Mouse (Mus musculus) MEL (cell line): ENCODE results near the gene Unc5cl. TPM values are rescaled to one million over a fixed set of nuclear protein-coding genes. Genes with fewer than 3 reads are reported as not detected.

Experiments used
- DNase-seq: peaks from one replicate; pipeline ENCODE4 v3.0.0; 2011; ENCODE audit warnings: low read depth, low spot score
- H3K27ac ChIP-seq: 2 replicates; pipeline ENCODE4 v1.5.1; 2012; ENCODE audit warnings: low read depth, mild to moderate bottlenecking, control low read depth, low read length, moderate library complexity; ENCODE audit not compliant: control insufficient read depth
- H3K27me3 ChIP-seq, 2 experiments: fragments of 150-350 bp in 1 of 2; sonication (generic) in 1 of 2; 2 replicates each; pipeline ENCODE4 v1.6.1; 2012; ENCODE audit warnings: low read length in 2 of 2, mild to moderate bottlenecking in 2 of 2, improper control_type of control experiment in 1 of 2, moderate library complexity in 1 of 2; ENCODE audit not compliant: insufficient read depth in 2 of 2, control insufficient read depth in 1 of 2
- H3K36me3 ChIP-seq, 2 experiments: 2 replicates each; pipeline ENCODE4 v1.6.1; 2012 to 2014; ENCODE audit warnings: low read length in 2 of 2, improper control_type of control experiment in 1 of 2, inconsistent platforms in 1 of 2, mild to moderate bottlenecking in 1 of 2; ENCODE audit not compliant: insufficient read depth in 2 of 2, control insufficient read depth in 1 of 2
- H3K4me1 ChIP-seq, 2 experiments: fragments of 150-350 bp in 1 of 2; sonication (generic) in 1 of 2; 2 replicates each; pipeline ENCODE4 v1.6.1; 2012; ENCODE audit warnings: low read length in 2 of 2, improper control_type of control experiment in 1 of 2, mild to moderate bottlenecking in 1 of 2; ENCODE audit not compliant: insufficient read depth in 2 of 2, control insufficient read depth in 1 of 2
- H3K4me3 ChIP-seq, 2 experiments: fragments of 150-350 bp in 1 of 2; sonication (generic) in 1 of 2; 2 replicates each; pipeline ENCODE4 v1.5.1; 2012; ENCODE audit warnings: low read depth in 2 of 2, low read length in 2 of 2, mild to moderate bottlenecking in 2 of 2, moderate library complexity in 2 of 2, control low read depth in 1 of 2, improper control_type of control experiment in 1 of 2; ENCODE audit not compliant: control insufficient read depth in 1 of 2, insufficient read depth in 1 of 2
- H3K79me2 ChIP-seq: 2 replicates; pipeline ENCODE4 v1.6.1; 2012; ENCODE audit warnings: mild to moderate bottlenecking, low read length, moderate library complexity; ENCODE audit not compliant: control insufficient read depth, poor library complexity, insufficient read depth
- H3K9ac ChIP-seq: 2 replicates; pipeline ENCODE4 v1.6.1; 2012; ENCODE audit warnings: low read depth, mild to moderate bottlenecking, control low read depth, low read length, moderate library complexity; ENCODE audit not compliant: control insufficient read depth, poor library complexity, severe bottlenecking
- H3K9me3 ChIP-seq: fragments of 150-350 bp; sonication (generic); replicated peaks from 2 replicates; pipeline ENCODE4 v1.6.1; 2012; ENCODE audit warnings: mild to moderate bottlenecking, low read length, improper control_type of control experiment, moderate library complexity; ENCODE audit not compliant: insufficient read depth
- CHD1 ChIP-seq: IDR thresholded peaks from 2 replicates; pipeline ENCODE4 v1.6.1; 2012; ENCODE audit warnings: low read depth, mild to moderate bottlenecking, inconsistent platforms, low read length, improper control_type of control experiment
- CHD2 ChIP-seq: IDR thresholded peaks from 2 replicates; pipeline ENCODE4 v1.6.1; 2011; ENCODE audit warnings: low read length, improper control_type of control experiment
- CTCF ChIP-seq, 3 experiments: IDR thresholded peaks in 2 of 3; conservative IDR thresholded peaks in 1 of 3; 2 replicates each; pipeline ENCODE4 v1.5.1; 2011 to 2012; ENCODE audit warnings: low read length in 3 of 3, low read depth in 2 of 3, mild to moderate bottlenecking in 2 of 3, improper control_type of control experiment in 1 of 3, inconsistent platforms in 1 of 3, mixed read lengths in 1 of 3, moderate library complexity in 1 of 3; ENCODE audit not compliant: control insufficient read depth in 1 of 3, insufficient read depth in 1 of 3, poor library complexity in 1 of 3, severe bottlenecking in 1 of 3
- ELF1 ChIP-seq: IDR thresholded peaks from 2 replicates; pipeline ENCODE4 v1.6.1; 2014; ENCODE audit warnings: low read depth, mild to moderate bottlenecking, inconsistent platforms, low read length, improper control_type of control experiment, moderate library complexity
- EP300 ChIP-seq, 2 experiments: IDR thresholded peaks; 2 replicates each; pipeline ENCODE4 v1.6.1; 2011; ENCODE audit warnings: improper control_type of control experiment in 2 of 2, low read length in 2 of 2, low read depth in 1 of 2, mild to moderate bottlenecking in 1 of 2
- GABPA ChIP-seq: IDR thresholded peaks from 2 replicates; pipeline ENCODE4 v1.6.1; 2012; ENCODE audit warnings: low read depth, mild to moderate bottlenecking, inconsistent platforms, low read length, improper control_type of control experiment, moderate library complexity
- GATA1 ChIP-seq: IDR thresholded peaks from 2 replicates; pipeline ENCODE4 v1.6.1; 2011; ENCODE audit warnings: low read depth, low read length, improper control_type of control experiment
- MAZ ChIP-seq: IDR thresholded peaks from 2 replicates; pipeline ENCODE4 v1.6.1; 2012; ENCODE audit warnings: low read depth, mild to moderate bottlenecking, inconsistent platforms, low read length, improper control_type of control experiment
- MYB ChIP-seq: IDR thresholded peaks from 2 replicates; pipeline ENCODE4 v1.6.1; 2011; ENCODE audit warnings: mild to moderate bottlenecking, low read depth, low read length, improper control_type of control experiment
- MYC ChIP-seq: IDR thresholded peaks from 2 replicates; pipeline ENCODE4 v1.6.1; 2011; ENCODE audit warnings: low read depth, mild to moderate bottlenecking, low read length, improper control_type of control experiment, moderate library complexity
- RAD21 ChIP-seq: IDR thresholded peaks from 2 replicates; pipeline ENCODE4 v1.6.1; 2011; ENCODE audit warnings: mild to moderate bottlenecking, low read depth, low read length, improper control_type of control experiment
- SIN3A ChIP-seq: IDR thresholded peaks from 2 replicates; pipeline ENCODE4 v1.6.1; 2012; ENCODE audit warnings: low read length, improper control_type of control experiment, inconsistent platforms
- TAL1 ChIP-seq: IDR thresholded peaks from 2 replicates; pipeline ENCODE4 v1.6.1; 2012; ENCODE audit warnings: mild to moderate bottlenecking, inconsistent platforms, low read length, moderate library complexity, mixed read lengths
- TBP ChIP-seq: IDR thresholded peaks from 2 replicates; pipeline ENCODE4 v1.8.0; 2011; ENCODE audit warnings: low read depth, low read length, improper control_type of control experiment
- TCF12 ChIP-seq: IDR thresholded peaks from 2 replicates; pipeline ENCODE4 v1.6.1; 2014; ENCODE audit warnings: low read depth, mild to moderate bottlenecking, inconsistent platforms, low read length, improper control_type of control experiment, moderate library complexity
- USF1 ChIP-seq: IDR thresholded peaks from 2 replicates; pipeline ENCODE4 v1.6.1; 2014; ENCODE audit warnings: low read depth, mild to moderate bottlenecking, inconsistent platforms, low read length, improper control_type of control experiment, moderate library complexity
- USF2 ChIP-seq, 2 experiments: IDR thresholded peaks; 2 replicates each; pipeline ENCODE4 v1.6.1; 2011 to 2012; ENCODE audit warnings: improper control_type of control experiment in 2 of 2, low read length in 2 of 2, borderline replicate concordance in 1 of 2, inconsistent platforms in 1 of 2, low read depth in 1 of 2, mild to moderate bottlenecking in 1 of 2; ENCODE audit not compliant: insufficient read depth in 1 of 2
- ZKSCAN1 ChIP-seq: IDR thresholded peaks from 2 replicates; pipeline ENCODE4 v1.6.1; 2012; ENCODE audit warnings: low read depth, mild to moderate bottlenecking, inconsistent platforms, low read length, improper control_type of control experiment, moderate library complexity
- ZMIZ1 ChIP-seq: IDR thresholded peaks from 2 replicates; pipeline ENCODE4 v1.6.1; 2012; ENCODE audit warnings: low read depth, mild to moderate bottlenecking, inconsistent platforms, low read length, improper control_type of control experiment, moderate library complexity
- ZNF384 ChIP-seq: IDR thresholded peaks from 2 replicates; pipeline ENCODE4 v1.6.1; 2012; ENCODE audit warnings: low read depth, mild to moderate bottlenecking, inconsistent platforms, low read length, improper control_type of control experiment
- polyA plus RNA-seq, 2 experiments: library from polyadenylated mRNA; stranded (reverse) in 1 of 2; unstranded in 1 of 2; fragments of >175 nt in 1 of 2; fragments of >200 nt in 1 of 2; gene quantifications; 2 replicates each; pipeline versions ENCODE4 v1.2.1 to v1.2.4; 2012; ENCODE audit warnings: low replicate concordance in 2 of 2, low read depth in 1 of 2; ENCODE audit not compliant: insufficient read length in 2 of 2, insufficient read depth in 1 of 2, missing spikeins in 1 of 2
- total RNA-seq: library from RNA; depleted of rRNA; stranded (reverse); fragments of 300-350 nt; gene quantifications from 2 replicates; pipeline ENCODE4 v1.2.3, GENCODE M21; 2012

Gene Unc5cl
- total and polyA plus RNA-seq, 3 experiments, result 4.7 to 7.7 TPM; not detected in 1

DNA sequence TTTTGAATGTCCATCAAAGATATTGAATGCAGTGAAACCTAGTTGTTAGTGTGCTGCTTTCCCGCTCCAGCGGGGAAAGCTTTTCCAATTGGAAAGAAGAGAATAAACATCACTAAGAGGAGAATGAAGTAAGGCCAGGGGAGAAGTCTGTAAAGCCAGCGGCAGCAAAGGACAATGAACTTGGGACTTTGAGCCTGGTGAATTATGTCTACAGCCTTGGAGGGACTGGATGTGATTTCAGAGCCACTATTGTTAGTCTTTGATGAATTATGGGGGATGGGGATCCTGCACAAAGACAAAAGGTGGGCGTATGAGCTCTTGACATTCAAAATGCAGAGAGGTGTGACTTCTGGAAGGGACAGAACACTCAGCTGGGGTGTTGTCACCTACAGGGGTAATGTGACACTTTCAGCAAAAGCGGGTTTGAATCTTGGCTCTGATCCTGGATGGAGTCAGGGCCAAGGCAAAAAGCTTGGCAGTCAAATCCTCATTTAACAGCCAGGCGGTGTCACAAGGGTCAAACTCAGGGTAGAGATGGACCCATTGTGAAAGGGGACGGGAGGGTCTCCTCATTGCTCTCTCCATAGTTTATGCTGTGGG, 46.2 kb downstream of the Unc5cl start:
- DNase-seq, result no peak
- Histone ChIP-seq H3K27me3 (no peaks in the 10 kb centered on the region), H3K36me3 (no peaks in the 10 kb centered on the region), H3K4me3 (no peak overlapping the region), H3K79me2 (no peaks in the 10 kb centered on the region), H3K9me3 (no peaks in the 10 kb centered on the region)
- TF ChIP-seq GABPA, result no peak
- TF ChIP-seq ZMIZ1, result no peak
- no peak for TF ChIP-seq TBP
- no peak for TF ChIP-seq RAD21
- no peak for TF ChIP-seq MAZ
- TF ChIP-seq ELF1, result no peak
- no peak for TF ChIP-seq CHD1
- no peak for TF ChIP-seq CTCF (IDR thresholded peaks at IDR 0.05 in 2 of 3, conservative IDR thresholded peaks at IDR 0.05 in 1 of 3; ENCODE audit: control insufficient read depth in 1 of 3, insufficient read depth in 1 of 3, low read depth in 2 of 3, low read length in 3 of 3, poor library complexity in 1 of 3, severe bottlenecking in 1 of 3)
- TF ChIP-seq CHD2, result no peak
- TF ChIP-seq USF2 (IDR thresholded peaks at IDR 0.05; ENCODE audit: borderline replicate concordance in 1 of 2, insufficient read depth in 1 of 2, low read depth in 1 of 2, low read length in 2 of 2), result no peak
- no peak for TF ChIP-seq TCF12
- no peak for TF ChIP-seq MYC
- no peak for TF ChIP-seq ZNF384
- TF ChIP-seq SIN3A, result no peak
- no peak for TF ChIP-seq EP300 (IDR thresholded peaks at IDR 0.05; ENCODE audit: low read depth in 1 of 2, low read length in 2 of 2)
- no peak for TF ChIP-seq TAL1
- TF ChIP-seq GATA1, result no peak
- TF ChIP-seq MYB, result no peak
- no peak for TF ChIP-seq ZKSCAN1
- TF ChIP-seq USF1, result no peak
- TF ChIP-seq, all 39 proteins: peak for 0
- Histone ChIP-seq H3K27ac (no peak overlapping the region), H3K9ac (no peak overlapping the region), H3K4me1 (no peaks in the 10 kb centered on the region)

DNA sequence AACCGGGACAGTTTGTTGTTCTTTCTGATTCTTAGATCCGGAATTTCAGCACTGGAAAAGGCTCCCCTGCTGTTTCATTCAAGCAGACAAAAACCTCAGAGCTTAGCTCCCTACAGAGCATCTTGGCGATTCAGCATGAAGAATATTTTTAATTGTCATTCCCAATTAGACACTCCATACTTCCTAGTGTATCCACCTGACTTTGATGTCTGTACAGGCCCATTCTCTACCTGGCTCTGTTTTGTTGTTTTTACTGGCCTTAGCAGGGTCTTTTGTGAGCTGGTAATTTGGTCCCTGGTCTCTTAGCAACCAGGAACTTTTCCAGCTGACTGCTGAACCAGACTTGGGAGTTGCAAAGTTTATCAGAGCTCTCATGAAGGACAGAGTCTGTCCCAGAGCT, 50.3 kb downstream of the Unc5cl start:
- DNase-seq, result no peak

More for the DNA sequence above, 50.3 kb downstream of the Unc5cl start:
- no peaks in the 10 kb centered on the region for H3K36me3 ChIP-seq
- no peaks in the 10 kb centered on the region for H3K79me2 ChIP-seq
- H3K9me3 ChIP-seq, result no peaks in the 10 kb centered on the region
- no peaks in the 10 kb centered on the region for H3K27me3 ChIP-seq
- no peak overlapping the region for H3K9ac ChIP-seq
- H3K4me3 ChIP-seq, result no peak overlapping the region
- H3K27ac ChIP-seq, result no peak overlapping the region
- TF ChIP-seq CHD1, result no peak
- no peak for TF ChIP-seq ZKSCAN1
- TF ChIP-seq, all 39 proteins: peak for 0
- H3K4me1 ChIP-seq, result no peaks in the 10 kb centered on the region
